Mouse (Mus musculus): ENCODE results near the gene Pskh1.

The Pskh1 gene

GRCm38 (mm10) chr8:105900180-105900940 lies at the start of gene Pskh1:
Gene Pskh1, plus strand, starts transcription at chr8:105900441.
- in situ Hi-C loops (cut with MseI, MboI), result no loop called here

GRCm38 (mm10) chr8:105850611-105851010 lies 49.6 kb upstream of the Pskh1 start:
- in situ Hi-C loops (cut with MseI, MboI), result no loop called here

GRCm38 (mm10) chr8:105851651-105852143 lies 48.5 kb upstream of the Pskh1 start:
- in situ Hi-C loops (cut with MseI, MboI), result no loop called here

- in situ Hi-C loops (cut with MseI, MboI), result no loop called here
Observed at GRCm38 (mm10) chr8:105852146-105852729, 48.0 kb upstream of the Pskh1 start.

- in situ Hi-C loops (cut with MseI, MboI), result no loop called here
Observed at GRCm38 (mm10) chr8:105853178-105853577, 47.1 kb upstream of the Pskh1 start, which contains the start of gene Cenpt. Gene Cenpt, minus strand, starts transcription at chr8:105853278.

- in situ Hi-C loops (cut with MseI, MboI), result no loop called here
Observed at GRCm38 (mm10) chr8:105854303-105854702, 45.9 kb upstream of the Pskh1 start.

GRCm38 (mm10) chr8:105854715-105855216 lies 45.5 kb upstream of the Pskh1 start, which contains the start of gene Thap11:
Gene Thap11, plus strand, starts transcription at chr8:105855132.
- in situ Hi-C loops (cut with MseI, MboI), result no loop called here

GRCm38 (mm10) chr8:105855248-105856167 lies 44.7 kb upstream of the Pskh1 start:
- in situ Hi-C loops (cut with MseI, MboI), result no loop called here

- in situ Hi-C loops (cut with MseI, MboI), result no loop called here
Observed at GRCm38 (mm10) chr8:105856168-105856835, 43.9 kb upstream of the Pskh1 start.

GRCm38 (mm10) chr8:105858495-105858894 lies 41.7 kb upstream of the Pskh1 start:
- in situ Hi-C loops (cut with MseI, MboI), result no loop called here

GRCm38 (mm10) chr8:105859314-105859713 lies 40.9 kb upstream of the Pskh1 start:
- in situ Hi-C loops (cut with MseI, MboI), result no loop called here

- in situ Hi-C loops (cut with MseI, MboI), result no loop called here
Observed at GRCm38 (mm10) chr8:105860143-105860981, 39.9 kb upstream of the Pskh1 start, which contains the start of gene Nutf2. Gene Nutf2, plus strand, starts transcription at chr8:105860580.

- in situ Hi-C loops (cut with MseI, MboI), result no loop called here
Observed at GRCm38 (mm10) chr8:105861951-105862350, 38.3 kb upstream of the Pskh1 start.

GRCm38 (mm10) chr8:105866364-105867029 lies 33.7 kb upstream of the Pskh1 start:
- in situ Hi-C loops (cut with MseI, MboI), result no loop called here

- in situ Hi-C loops (cut with MseI, MboI), result no loop called here
Observed at GRCm38 (mm10) chr8:105874301-105874700, 25.9 kb upstream of the Pskh1 start.

- in situ Hi-C loops (cut with MseI, MboI), result no loop called here
Observed at GRCm38 (mm10) chr8:105880754-105881520, 19.3 kb upstream of the Pskh1 start, which contains the start of gene Edc4. Gene Edc4, plus strand, starts transcription at chr8:105880881.

- in situ Hi-C loops (cut with MseI, MboI), result no loop called here
Observed at GRCm38 (mm10) chr8:105889756-105890465, 10.3 kb upstream of the Pskh1 start.

GRCm38 (mm10) chr8:105890870-105891269 lies 9.4 kb upstream of the Pskh1 start:
- in situ Hi-C loops (cut with MseI, MboI), result no loop called here

All from mouse trophoblast stem cell (cell line).